Mouse (Mus musculus): ENCODE data around the gene Pqlc2. TPM values are rescaled to one million over a fixed set of nuclear protein-coding genes. Genes with fewer than 3 reads are reported as not detected.

The Pqlc2 gene
- total RNA-seq, 2 experiments from 2014 or later, result 11.9 to 16.8 TPM

DNA sequence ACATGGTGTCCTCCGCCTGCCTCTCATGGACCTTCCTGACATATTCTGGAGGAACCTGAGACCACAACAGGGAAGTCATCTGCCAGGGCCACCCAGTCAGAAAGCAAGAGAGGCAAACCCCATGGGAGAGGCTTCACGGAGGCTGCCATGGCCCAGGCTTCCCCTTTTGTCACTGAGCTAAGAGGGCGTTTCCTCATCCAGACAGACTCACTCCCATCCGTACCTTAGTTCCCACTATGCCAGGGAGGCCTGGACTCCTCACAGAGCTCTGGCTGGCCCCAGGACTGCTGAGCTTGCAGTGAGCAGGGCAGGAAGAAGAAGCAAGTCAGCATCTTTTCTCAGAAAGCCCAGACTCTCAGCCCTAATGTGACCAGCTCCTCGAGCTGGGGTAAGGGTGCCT is 2.6 kb downstream of the Pqlc2 start:
- no peak for DNase-seq (ENCODE audit: low spot score in 2 of 2)

GRCm38 (mm10) chr4:139305521-139305920 is 5.0 kb downstream of the Pqlc2 start:
- DNase-seq (ENCODE audit: low spot score in 2 of 2), result no peak

- DNase-seq (ENCODE audit: low spot score in 2 of 2), result no peak
Measured at GRCm38 (mm10) chr4:139302241-139302640, 8.3 kb downstream of the Pqlc2 start.

- DNase-seq (ENCODE audit: low spot score in 2 of 2), result no peak
Measured at GRCm38 (mm10) chr4:139301780-139302179, 8.7 kb downstream of the Pqlc2 start.

GRCm38 (mm10) chr4:139298671-139299366 is 11.7 kb downstream of the Pqlc2 start:
- no peak for DNase-seq (ENCODE audit: low spot score in 2 of 2)

DNA sequence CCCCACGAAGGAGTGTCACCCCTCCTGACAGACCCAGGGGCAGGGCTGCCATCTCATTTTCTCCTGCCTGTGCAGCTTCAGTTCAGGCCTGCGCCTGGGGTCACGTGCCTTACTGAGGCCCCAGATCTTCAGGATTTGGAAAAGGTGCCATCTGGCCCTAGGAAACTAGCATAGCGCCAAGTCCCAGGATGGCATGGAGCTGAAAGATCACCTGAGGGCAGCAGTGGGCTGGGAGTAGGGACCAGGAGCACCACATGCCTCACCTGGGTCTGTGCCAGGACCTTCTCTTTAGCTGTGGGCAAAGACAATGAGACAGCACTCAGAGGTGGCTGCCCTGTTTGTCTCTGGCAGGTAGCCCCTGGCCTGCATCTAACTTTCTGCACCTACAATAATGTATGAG is 12.9 kb downstream of the Pqlc2 start:
- peak in 1 of 2 experiments; percentile 48 for DNase-seq (ENCODE audit: low spot score in 2 of 2)

- DNase-seq (ENCODE audit: low spot score in 2 of 2), result no peak
Measured at GRCm38 (mm10) chr4:139292038-139292437, 18.5 kb downstream of the Pqlc2 start.

- no peak for DNase-seq (ENCODE audit: low spot score in 2 of 2)
Measured at GRCm38 (mm10) chr4:139291099-139291498, 19.4 kb downstream of the Pqlc2 start.

- peak in 1 of 2 experiments; percentile 64 for DNase-seq (ENCODE audit: low spot score in 2 of 2)
Measured at GRCm38 (mm10) chr4:139289017-139289416, 21.5 kb downstream of the Pqlc2 start.

GRCm38 (mm10) chr4:139287122-139287863 is 23.2 kb downstream of the Pqlc2 start:
- DNase-seq (ENCODE audit: low spot score in 2 of 2), result peak; percentile 78 to 81

DNA sequence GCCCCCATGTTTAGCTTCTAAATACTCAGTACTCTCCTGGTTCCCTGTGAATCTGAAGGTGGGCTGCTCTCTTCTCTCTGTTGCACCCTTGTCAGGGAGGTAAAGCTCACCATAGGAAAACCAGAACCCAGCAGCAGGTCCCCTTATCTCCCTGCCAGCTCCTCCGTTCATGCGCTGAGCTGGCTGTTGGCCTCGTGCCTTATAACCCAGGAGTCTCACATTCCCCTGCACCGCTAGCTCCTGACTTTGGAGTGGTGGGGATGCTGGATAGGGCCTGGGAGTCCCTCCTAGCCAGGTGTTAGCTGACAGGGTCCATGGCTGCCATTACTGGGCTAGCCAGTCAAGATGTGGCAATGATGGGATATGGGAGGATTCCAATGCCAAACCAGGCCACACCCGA is 24.3 kb downstream of the Pqlc2 start:
- DNase-seq (ENCODE audit: low spot score in 2 of 2), result no peak

- no peak for DNase-seq (ENCODE audit: low spot score in 2 of 2)
Measured at GRCm38 (mm10) chr4:139284877-139285276, 25.6 kb downstream of the Pqlc2 start.

DNA sequence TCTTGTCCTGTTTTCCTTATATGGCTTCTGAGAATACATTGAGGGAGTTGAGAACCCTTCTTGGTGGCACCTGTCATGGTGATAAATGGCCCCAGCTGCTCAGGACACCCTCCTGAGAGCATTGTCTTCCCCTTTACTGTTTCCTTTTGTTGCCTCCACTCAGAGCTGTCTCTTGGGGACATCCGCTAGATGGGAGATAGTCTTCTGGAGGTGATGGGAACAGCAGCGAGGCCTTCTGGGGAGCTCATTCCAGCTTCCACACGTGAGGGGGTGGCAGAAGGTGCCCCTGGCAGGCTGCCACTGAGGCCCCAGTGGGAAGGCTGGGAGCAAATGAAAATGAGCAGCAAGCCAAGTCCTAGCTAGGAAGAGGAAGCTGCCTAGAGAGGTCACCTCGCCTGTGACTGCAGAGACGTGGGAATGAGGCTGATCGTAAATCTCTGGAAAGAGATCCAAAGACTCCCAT is 27.5 kb downstream of the Pqlc2 start:
- no peak for DNase-seq (ENCODE audit: low spot score in 2 of 2)

DNA sequence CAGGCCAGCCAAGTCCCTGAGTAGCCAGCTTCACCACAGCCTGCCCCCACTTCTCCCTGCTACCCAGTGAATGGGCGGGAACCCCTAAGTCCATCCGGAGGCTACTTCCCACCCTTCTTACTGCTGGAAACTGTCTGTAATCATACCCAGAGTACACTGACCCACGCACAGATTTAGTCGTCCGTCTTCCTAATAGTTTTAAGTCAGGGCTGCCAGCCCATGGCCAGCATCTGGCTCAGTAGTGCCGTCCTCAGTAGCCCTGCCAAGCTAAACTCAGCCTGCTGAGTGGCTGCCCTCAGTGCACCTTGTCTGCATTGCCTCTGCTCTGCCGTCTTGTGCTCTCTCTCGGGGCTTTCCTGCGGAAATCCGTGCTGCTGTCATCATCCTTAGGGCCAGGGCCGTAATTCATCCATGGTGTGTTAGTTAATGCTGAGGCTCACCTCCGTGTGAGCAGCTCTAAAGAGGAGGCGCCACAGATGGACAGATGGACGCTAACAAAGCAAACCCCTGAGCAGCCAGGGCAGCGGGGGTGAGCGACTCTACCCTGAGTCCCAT is 28.6 kb downstream of the Pqlc2 start:
- no peak for DNase-seq (ENCODE audit: low spot score in 2 of 2)

- no peak for DNase-seq (ENCODE audit: low spot score in 2 of 2)
Measured at GRCm38 (mm10) chr4:139280530-139280929, 30.0 kb downstream of the Pqlc2 start.

- no peak for DNase-seq (ENCODE audit: low spot score in 2 of 2)
Measured at GRCm38 (mm10) chr4:139276411-139276810, 34.1 kb downstream of the Pqlc2 start.

GRCm38 (mm10) chr4:139274573-139274972 is 35.9 kb downstream of the Pqlc2 start:
- DNase-seq (ENCODE audit: low spot score in 2 of 2), result no peak

DNA sequence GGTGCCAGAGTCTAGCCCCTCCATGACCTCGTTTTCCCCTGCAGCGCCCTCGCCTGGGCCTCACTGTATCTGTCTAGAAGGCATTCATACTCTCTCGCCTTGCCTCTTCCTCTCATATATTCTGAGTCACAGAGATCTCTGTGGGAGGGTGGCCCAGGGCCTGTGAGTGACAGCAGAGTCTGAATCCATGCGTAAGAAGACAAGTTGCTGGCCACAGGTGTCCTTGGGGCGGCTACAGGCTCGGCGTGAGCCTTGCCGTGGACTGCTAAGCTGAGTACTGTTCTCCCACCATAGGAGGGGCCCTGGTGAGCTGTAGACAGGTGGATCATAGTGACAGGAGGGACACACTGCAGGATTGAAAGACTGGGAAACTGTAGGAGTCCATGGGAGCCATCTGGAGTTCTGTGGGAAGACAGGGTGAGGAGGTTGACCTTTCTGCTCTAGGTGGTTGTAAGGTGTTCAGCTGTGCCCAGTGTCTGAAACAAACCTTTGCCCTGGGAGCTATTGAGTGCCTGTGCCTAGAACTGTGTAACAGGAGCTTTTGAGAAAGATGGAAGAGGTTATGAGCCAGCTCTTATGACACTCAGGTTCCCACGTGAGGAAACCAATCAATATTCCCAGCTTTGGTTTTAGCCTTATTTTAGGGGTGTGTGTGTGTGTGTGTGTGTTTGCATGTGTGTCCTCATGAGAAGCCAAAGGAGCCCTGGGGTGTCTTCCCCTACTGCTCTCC is 37.4 kb downstream of the Pqlc2 start:
- DNase-seq (ENCODE audit: low spot score in 2 of 2), result no peak

DNA sequence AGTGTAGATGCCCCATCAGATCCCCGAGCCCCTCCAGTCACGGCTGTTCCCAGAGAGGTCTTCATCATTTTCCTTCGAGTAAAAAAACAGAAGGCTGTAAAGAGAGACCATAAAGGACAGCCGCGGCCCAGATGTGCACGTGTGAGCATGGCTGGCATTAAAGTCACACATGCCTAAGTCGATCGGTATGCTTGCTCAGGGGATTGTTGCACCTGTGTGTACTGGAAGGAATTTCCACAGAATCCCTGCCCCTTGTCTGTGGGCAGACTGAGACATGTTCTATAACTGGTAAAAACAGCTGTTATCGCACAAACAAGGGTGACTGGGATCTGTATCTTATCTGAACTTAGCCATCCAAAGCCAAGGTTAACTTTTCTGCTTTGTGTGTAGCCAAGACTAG is 38.9 kb downstream of the Pqlc2 start:
- DNase-seq (ENCODE audit: low spot score in 2 of 2), result no peak

GRCm38 (mm10) chr4:139270168-139270567 is 40.3 kb downstream of the Pqlc2 start:
- DNase-seq (ENCODE audit: low spot score in 2 of 2), result no peak

DNA sequence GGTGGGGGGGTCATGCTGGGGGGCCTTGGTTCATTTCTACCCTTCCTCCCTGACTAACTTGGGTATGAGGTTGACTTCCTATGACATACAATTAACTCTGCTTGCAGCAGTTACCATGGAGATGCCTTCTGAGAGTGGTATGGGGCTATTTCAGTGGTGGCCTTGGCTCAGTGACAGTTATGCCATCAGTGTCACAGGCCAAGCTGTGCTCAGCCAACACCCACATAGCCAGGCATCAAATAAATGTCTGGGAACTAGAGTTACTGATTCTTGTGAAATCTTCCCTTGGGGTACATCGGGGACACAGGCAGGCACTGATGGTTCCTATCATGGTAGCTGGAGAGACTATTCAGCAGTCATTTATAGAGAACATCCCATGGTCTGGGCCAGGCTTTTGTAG is 42.3 kb downstream of the Pqlc2 start:
- DNase-seq (ENCODE audit: low spot score in 2 of 2), result no peak

GRCm38 (mm10) chr4:139267335-139267734 is 43.2 kb downstream of the Pqlc2 start:
- DNase-seq (ENCODE audit: low spot score in 2 of 2), result no peak

Data from layer of hippocampus, postnatal 14 days (tissue).